Mouse (Mus musculus) kidney, embryonic 15.5 days (tissue): ENCODE measurements around the gene Chst11. TPM values are rescaled to one million over a fixed set of nuclear protein-coding genes. Genes with fewer than 3 reads are reported as not detected.

Source experiments
- ATAC-seq: fragments of 200-750 bp; cut with Nextera tagmentation; replicated peaks from 2 replicates; pipeline ENCODE4 v1.8.0; 2017; ENCODE audit warnings: moderate TSS enrichment; ENCODE audit not compliant: low FRiP score
- H3K27ac ChIP-seq: fragments of 300-500 bp; sonication (generic); 2 replicates; pipeline ENCODE4 v1.5.1; 2015; ENCODE audit warnings: mild to moderate bottlenecking, inconsistent platforms
- H3K27me3 ChIP-seq: fragments of 300-500 bp; sonication (generic); 2 replicates; pipeline ENCODE4 v1.6.1; 2015; ENCODE audit warnings: inconsistent platforms
- H3K36me3 ChIP-seq: fragments of 300-500 bp; sonication (generic); 2 replicates; pipeline ENCODE4 v1.6.1; 2015; ENCODE audit warnings: inconsistent platforms
- H3K4me1 ChIP-seq: fragments of 300-500 bp; sonication (generic); 2 replicates; pipeline ENCODE4 v1.6.1; 2015; ENCODE audit warnings: inconsistent platforms
- H3K4me2 ChIP-seq: fragments of 300-500 bp; sonication (generic); 2 replicates; pipeline ENCODE4 v1.6.1; 2015; ENCODE audit warnings: moderate library complexity, mild to moderate bottlenecking, inconsistent platforms
- H3K4me3 ChIP-seq: fragments of 300-500 bp; sonication (generic); replicated peaks from 2 replicates; pipeline ENCODE4 v1.5.1; 2015; ENCODE audit warnings: mild to moderate bottlenecking, inconsistent platforms
- H3K9ac ChIP-seq: fragments of 300-500 bp; sonication (generic); 2 replicates; pipeline ENCODE4 v1.6.1; 2015; ENCODE audit warnings: mild to moderate bottlenecking, inconsistent platforms
- H3K9me3 ChIP-seq: fragments of 300-500 bp; sonication (generic); replicated peaks from 2 replicates; pipeline ENCODE4 v1.6.1; 2016; ENCODE audit warnings: inconsistent platforms
- WGBS: fragments of 180-500 bp; shearing (Covaris S2); methylation state at CpG from one replicate; pipeline ENCODE4 v1.1.7; 2015; ENCODE audit warnings: mixed read lengths; 5-methylcytosine and 5-hydroxymethylcytosine counted together
- polyA plus RNA-seq: library from polyadenylated mRNA; unstranded; fragments of >200 nt; fragmentation: Nextera tagmentation; extraction: Ambion mirVana; gene quantifications from 2 replicates; pipeline ENCODE4 v1.2.1, GENCODE M21; 2015

The Chst11 gene
- polyA plus RNA-seq, 1 experiment from 2014 or later, result 3.8 TPM

DNA sequence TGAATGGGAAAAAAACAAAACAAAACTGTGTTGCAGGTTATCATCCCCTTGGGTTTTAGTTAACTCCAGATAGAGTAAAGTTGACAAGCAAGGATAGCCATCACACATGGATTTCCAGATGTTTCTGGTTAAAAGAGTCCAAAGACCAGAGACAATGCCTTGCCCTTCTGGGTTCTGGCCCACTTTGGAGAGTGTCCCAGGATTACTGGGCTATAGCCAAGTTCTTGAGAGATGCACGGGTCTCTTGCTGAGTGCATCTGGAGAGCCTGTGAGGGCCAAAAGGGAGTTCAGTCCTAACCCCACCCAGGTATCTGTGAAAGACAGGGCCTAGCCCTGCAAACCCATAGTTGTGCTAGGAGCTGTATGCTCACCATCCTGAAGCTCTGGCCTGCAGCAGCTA, 193.4 kb downstream of the Chst11 start:
- Histone ChIP-seq H3K9ac (no peak overlapping the region), H3K27ac (no peak overlapping the region), H3K9me3 (no peaks in the 10 kb centered on the region), H3K4me1 (peaks cover 24% of the 10 kb centered on the region), H3K27me3 (no peaks in the 10 kb centered on the region), H3K36me3 (no peaks in the 10 kb centered on the region), H3K4me2 (no peak overlapping the region), H3K4me3 (no peak overlapping the region)
- WGBS, result 75% methylated on average over 1 of the region's 1 CpGs
- no peak for ATAC-seq

- no peak overlapping the region for H3K9ac ChIP-seq
- no peak overlapping the region for H3K4me3 ChIP-seq
- H3K27ac ChIP-seq, result peak overlapping the region; percentile 29; the same call in 1 of the 2 replicates
- no peaks in the 10 kb centered on the region for H3K9me3 ChIP-seq
- no peaks in the 10 kb centered on the region for H3K27me3 ChIP-seq
- no peaks in the 10 kb centered on the region for H3K36me3 ChIP-seq
- H3K4me2 ChIP-seq, result no peak overlapping the region
- 0 out of 2 replicates have a peak, but pooled peaks have one; percentile 16 for ATAC-seq
- peaks cover 50% of the 10 kb centered on the region for H3K4me1 ChIP-seq
- 61% methylated on average over 15 of the region's 15 CpGs for WGBS
These were observed 196.7 kb downstream of the Chst11 start for GRCm38 (mm10) chr10:83181831-83182572.

- no peak overlapping the region for H3K9ac ChIP-seq
- no peak overlapping the region for H3K27ac ChIP-seq
- no peaks in the 10 kb centered on the region for H3K27me3 ChIP-seq
- no peaks in the 10 kb centered on the region for H3K9me3 ChIP-seq
- no peak for ATAC-seq
- peaks cover 53% of the 10 kb centered on the region for H3K4me1 ChIP-seq
- H3K4me3 ChIP-seq, result no peak overlapping the region
- no peaks in the 10 kb centered on the region for H3K36me3 ChIP-seq
- WGBS, result 38% methylated on average over 8 of the region's 8 CpGs
- no peak overlapping the region for H3K4me2 ChIP-seq
These were observed 197.3 kb downstream of the Chst11 start for GRCm38 (mm10) chr10:83182573-83182960.

GRCm38 (mm10) chr10:83183634-83184479, 198.6 kb downstream of the Chst11 start:
- Histone ChIP-seq H3K4me1 (peaks cover 53% of the 10 kb centered on the region), H3K9ac (no peak overlapping the region), H3K9me3 (no peaks in the 10 kb centered on the region), H3K4me2 (0 out of 2 replicates have a peak overlapping the region, but pooled peaks have one; percentile 5), H3K4me3 (no peak overlapping the region), H3K27ac (peak overlapping the region; percentile 78), H3K36me3 (no peaks in the 10 kb centered on the region), H3K27me3 (no peaks in the 10 kb centered on the region)
- 49% methylated on average over 12 of the region's 12 CpGs for WGBS
- 0 out of 2 replicates have a peak, but pooled peaks have one; percentile 6 for ATAC-seq

DNA sequence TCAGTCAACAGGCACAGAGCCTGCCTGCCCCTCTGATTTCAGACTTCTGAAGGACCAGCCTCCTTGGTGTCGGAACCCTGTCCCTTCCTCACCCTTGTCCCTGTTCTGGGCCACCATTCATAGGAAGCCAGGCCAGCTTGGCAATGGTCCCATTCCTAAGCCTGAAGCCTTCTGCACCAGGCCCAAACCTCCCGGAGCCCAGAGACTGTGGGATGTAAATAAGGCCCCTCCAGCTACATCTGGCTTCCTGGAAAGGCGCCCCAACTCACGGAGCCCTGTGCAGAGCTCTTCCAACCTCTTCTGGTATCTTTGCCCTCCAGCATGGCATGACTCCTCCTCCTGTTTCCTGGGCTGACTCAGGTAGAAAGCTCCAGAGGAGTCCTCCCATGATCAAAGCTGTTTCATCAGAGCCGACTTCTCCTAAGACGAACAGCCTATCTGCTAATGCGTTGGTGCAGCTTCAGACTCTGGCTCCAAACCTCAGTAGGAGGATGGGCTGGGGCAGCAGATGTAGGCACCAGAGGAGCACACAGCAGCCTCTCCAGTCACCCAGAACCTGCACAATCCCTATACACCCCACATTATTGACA, 199.3 kb downstream of the Chst11 start:
- no peaks in the 10 kb centered on the region for H3K9me3 ChIP-seq
- H3K4me2 ChIP-seq, result 0 out of 2 replicates have a peak overlapping the region, but pooled peaks have one; percentile 5
- peak overlapping the region; percentile 78 for H3K27ac ChIP-seq
- 46% methylated on average over 7 of the region's 7 CpGs for WGBS
- peak; percentile 27; the same call in 1 of the 2 replicates for ATAC-seq
- H3K9ac ChIP-seq, result no peak overlapping the region
- H3K27me3 ChIP-seq, result no peaks in the 10 kb centered on the region
- peaks cover 53% of the 10 kb centered on the region for H3K4me1 ChIP-seq
- H3K36me3 ChIP-seq, result no peaks in the 10 kb centered on the region
- H3K4me3 ChIP-seq, result no peak overlapping the region

DNA sequence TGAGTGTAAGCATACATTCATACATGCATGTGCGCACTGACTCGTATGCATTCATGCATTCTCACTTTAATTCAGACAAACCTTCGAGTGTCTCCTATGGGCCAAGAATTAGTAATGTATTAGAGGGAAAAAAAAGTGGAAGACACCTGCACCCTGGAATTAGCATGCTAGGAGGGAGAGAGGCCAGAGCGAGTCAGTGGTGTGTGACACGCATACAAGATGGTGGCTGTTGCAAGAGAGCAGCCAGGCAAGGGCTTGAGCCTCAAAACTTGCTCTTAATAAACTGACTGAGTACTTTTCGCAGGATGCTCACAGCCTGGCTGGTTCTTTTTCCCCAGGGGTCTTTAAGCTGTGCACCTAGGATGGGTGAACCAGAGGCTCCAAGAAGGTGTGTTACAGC, 199.8 kb downstream of the Chst11 start:
- H3K36me3 ChIP-seq, result 0 out of 2 replicates have a peak, but pooled peaks cover under 1% of the 10 kb centered on the region
- H3K27ac ChIP-seq, result peak overlapping the region; percentile 78
- H3K4me3 ChIP-seq, result no peak overlapping the region
- H3K9me3 ChIP-seq, result 0 out of 2 replicates have a peak, but pooled peaks cover 1% of the 10 kb centered on the region
- WGBS, result 76% methylated on average over 6 of the region's 6 CpGs
- peaks cover 53% of the 10 kb centered on the region for H3K4me1 ChIP-seq
- no peak overlapping the region for H3K9ac ChIP-seq
- no peaks in the 10 kb centered on the region for H3K27me3 ChIP-seq
- H3K4me2 ChIP-seq, result no peak overlapping the region
- peak; percentile 42; the same call in 1 of the 2 replicates for ATAC-seq

DNA sequence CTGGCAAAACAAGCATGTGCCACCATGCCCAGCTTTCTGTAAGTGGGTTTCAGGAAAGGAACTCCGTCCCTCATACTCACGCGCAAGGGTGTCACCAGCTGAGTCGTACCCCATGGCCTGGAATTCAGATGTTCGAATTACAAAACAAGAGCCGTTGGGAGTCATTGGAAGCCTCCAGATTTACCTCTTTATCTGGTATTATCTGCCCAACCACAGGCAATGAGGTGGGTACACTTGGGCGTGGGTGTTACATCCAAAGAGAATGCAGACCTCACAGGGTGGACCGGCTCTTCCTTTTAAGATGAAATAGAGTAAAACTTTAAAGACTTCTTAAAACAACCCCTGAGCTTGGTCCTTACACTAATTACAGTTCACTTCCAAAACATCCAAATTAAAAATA, 200.9 kb downstream of the Chst11 start:
- Histone ChIP-seq H3K9ac (no peak overlapping the region), H3K4me3 (no peak overlapping the region), H3K4me1 (peaks cover 51% of the 10 kb centered on the region), H3K27ac (no peak overlapping the region), H3K36me3 (peaks cover 9% of the 10 kb centered on the region; the same call in 1 of the 2 replicates), H3K4me2 (no peak overlapping the region), H3K9me3 (0 out of 2 replicates have a peak, but pooled peaks cover 4% of the 10 kb centered on the region), H3K27me3 (no peaks in the 10 kb centered on the region)
- WGBS, result 88% methylated on average over 8 of the region's 8 CpGs
- ATAC-seq, result no peak

DNA sequence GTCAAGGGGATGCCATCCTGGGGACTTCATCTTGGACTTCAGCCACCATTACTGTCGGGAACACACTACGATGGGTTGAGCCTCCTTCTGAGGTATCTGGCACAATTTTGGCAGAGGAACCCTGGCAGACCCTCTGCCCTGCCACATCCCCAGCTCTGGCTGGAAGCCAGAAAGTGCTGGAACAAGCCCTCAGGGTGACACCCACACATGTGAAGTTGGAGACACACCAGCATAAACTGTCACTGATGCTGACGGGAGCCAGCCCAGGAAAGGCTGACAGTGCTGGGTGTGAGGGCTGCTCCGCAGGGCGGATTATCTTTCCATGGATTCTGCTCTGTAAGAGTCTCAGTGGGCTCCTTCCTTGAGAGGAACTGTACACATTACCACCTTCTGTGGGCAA, 201.7 kb downstream of the Chst11 start:
- no peak overlapping the region for H3K27ac ChIP-seq
- H3K36me3 ChIP-seq, result peaks cover 16% of the 10 kb centered on the region; the same call in 1 of the 2 replicates
- 66% methylated on average over 5 of the region's 5 CpGs for WGBS
- H3K4me2 ChIP-seq, result no peak overlapping the region
- H3K4me1 ChIP-seq, result peaks cover 47% of the 10 kb centered on the region
- H3K9ac ChIP-seq, result no peak overlapping the region
- ATAC-seq, result no peak
- H3K27me3 ChIP-seq, result no peaks in the 10 kb centered on the region
- H3K9me3 ChIP-seq, result 0 out of 2 replicates have a peak, but pooled peaks cover 4% of the 10 kb centered on the region
- H3K4me3 ChIP-seq, result no peak overlapping the region

DNA sequence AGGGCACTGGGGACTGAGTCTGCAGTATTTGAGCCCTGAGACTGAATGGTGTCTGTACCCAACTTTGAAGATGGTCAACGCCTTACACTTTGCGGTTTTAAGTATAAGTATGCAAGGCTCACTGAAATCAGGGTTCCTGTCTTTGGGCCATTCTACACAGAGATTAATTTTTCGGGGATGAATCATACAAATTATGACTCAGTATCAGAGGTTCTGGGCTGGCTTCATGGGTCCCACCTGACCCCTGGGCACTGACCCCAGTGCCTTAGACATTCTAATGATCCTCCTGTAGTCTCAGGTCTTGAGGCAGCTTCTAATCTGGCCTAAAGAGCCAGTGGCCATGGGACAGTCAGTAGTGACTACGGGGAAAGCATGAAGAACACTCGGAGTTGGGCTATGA, 203.8 kb downstream of the Chst11 start:
- 95% methylated on average over 5 of the region's 5 CpGs for WGBS
- Histone ChIP-seq H3K36me3 (peaks cover 17% of the 10 kb centered on the region; the same call in 1 of the 2 replicates), H3K27me3 (no peaks in the 10 kb centered on the region), H3K4me1 (peaks cover 27% of the 10 kb centered on the region), H3K9me3 (0 out of 2 replicates have a peak, but pooled peaks cover 4% of the 10 kb centered on the region), H3K27ac (no peak overlapping the region), H3K9ac (no peak overlapping the region), H3K4me2 (no peak overlapping the region), H3K4me3 (no peak overlapping the region)
- no peak for ATAC-seq

DNA sequence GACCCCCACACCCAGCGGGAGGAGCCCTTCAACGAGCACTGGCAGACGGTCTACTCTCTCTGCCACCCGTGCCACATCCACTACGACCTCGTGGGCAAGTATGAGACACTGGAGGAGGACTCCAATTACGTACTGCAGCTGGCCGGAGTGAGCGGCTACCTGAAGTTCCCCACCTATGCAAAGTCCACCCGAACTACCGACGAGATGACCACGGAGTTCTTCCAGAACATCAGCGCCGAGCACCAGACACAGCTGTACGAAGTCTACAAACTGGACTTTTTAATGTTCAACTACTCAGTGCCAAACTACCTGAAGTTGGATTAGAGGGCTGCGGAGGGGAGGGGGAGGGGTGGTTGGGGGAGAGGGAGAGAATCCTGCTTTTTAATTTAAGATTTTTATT, 206.2 kb downstream of the Chst11 start:
- Histone ChIP-seq H3K9ac (no peak overlapping the region), H3K4me2 (no peak overlapping the region), H3K4me1 (peaks cover 6% of the 10 kb centered on the region; the same call in 1 of the 2 replicates), H3K27ac (no peak overlapping the region), H3K36me3 (peaks cover 17% of the 10 kb centered on the region; the same call in 1 of the 2 replicates), H3K9me3 (0 out of 2 replicates have a peak, but pooled peaks cover 4% of the 10 kb centered on the region), H3K27me3 (no peaks in the 10 kb centered on the region), H3K4me3 (no peak overlapping the region)
- ATAC-seq, result no peak
- WGBS, result 87% methylated on average over 17 of the region's 17 CpGs

DNA sequence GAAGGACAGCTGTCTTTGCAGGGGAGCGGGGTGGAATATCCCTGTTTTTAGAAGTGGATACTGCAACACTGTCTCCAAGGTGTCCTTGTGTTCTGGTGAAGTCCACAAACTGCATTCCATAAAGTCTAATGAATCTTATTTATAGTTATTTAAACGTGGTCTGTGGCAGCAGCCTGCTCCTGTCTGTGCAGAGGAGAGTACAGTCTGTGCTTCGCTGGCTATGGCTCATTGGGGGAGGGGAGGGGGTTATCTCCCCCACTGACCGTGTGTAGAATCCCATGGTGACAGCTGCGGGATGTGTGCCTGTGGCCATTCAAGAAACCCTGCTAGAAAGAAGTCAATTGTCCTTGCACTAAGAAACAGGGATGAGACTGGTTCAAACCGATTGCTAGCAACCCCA, 206.7 kb downstream of the Chst11 start:
- Histone ChIP-seq H3K27ac (no peak overlapping the region), H3K9me3 (0 out of 2 replicates have a peak, but pooled peaks cover 4% of the 10 kb centered on the region), H3K4me2 (no peak overlapping the region), H3K4me3 (no peak overlapping the region), H3K4me1 (peaks cover 5% of the 10 kb centered on the region; the same call in 1 of the 2 replicates), H3K27me3 (no peaks in the 10 kb centered on the region), H3K9ac (no peak overlapping the region), H3K36me3 (peaks cover 17% of the 10 kb centered on the region; the same call in 1 of the 2 replicates)
- ATAC-seq, result 0 out of 2 replicates have a peak, but pooled peaks have one; percentile 56
- 62% methylated on average over 6 of the region's 6 CpGs for WGBS
